Mouse (Mus musculus): ENCODE data around the gene Letmd1.

- no peak for TF ChIP-seq CTCF (IDR thresholded peaks at IDR 0.05; ENCODE audit: low read depth, low read length)
- TF ChIP-seq GATA2 (IDR thresholded peaks at IDR 0.05; ENCODE audit: borderline replicate concordance, low read depth, low read length), result no peak
- TF ChIP-seq TAL1 (conservative IDR thresholded peaks at IDR 0.05; ENCODE audit: low read depth, low read length), result no peak
- no peak for TF ChIP-seq GATA1 (IDR thresholded peaks at IDR 0.05; ENCODE audit: borderline replicate concordance, low read length)
These were observed 26.3 kb downstream of the Letmd1 start, which contains the start of gene Csrnp2 for GRCm38 (mm10) chr15:100495102-100495501.

All from G1E (cell line).